Mouse (Mus musculus): ENCODE results near the gene Gm8947. TPM values are rescaled to one million over a fixed set of nuclear protein-coding genes. Genes with fewer than 3 reads are reported as not detected.

The Gm8947 gene
- polyA plus RNA-seq, 1 experiment = 0.13 TPM

GRCm38 (mm10) chr1:151156129-151156528 lies 36.0 kb upstream of the Gm8947 start:
- TF ChIP-seq POLR2AphosphoS2 (IDR thresholded peaks at IDR 0.05; ENCODE audit: insufficient read length, low read depth) (no peak), REST (IDR thresholded peaks at IDR 0.05; ENCODE audit: insufficient read depth, insufficient read length) (no peak), TCF3 (IDR thresholded peaks at IDR 0.05; ENCODE audit: insufficient read length, low read depth) (no peak), POLR2A (IDR thresholded peaks at IDR 0.05; ENCODE audit: insufficient read length, low read depth) (no peak), E2F4 (IDR thresholded peaks at IDR 0.05; ENCODE audit: insufficient read depth) (no peak), CEBPB (IDR thresholded peaks at IDR 0.05; ENCODE audit: insufficient read depth, poor library complexity, severe bottlenecking) (no peak), MYOG (IDR thresholded peaks at IDR 0.05; ENCODE audit: control insufficient read depth in 1 of 3, insufficient read depth in 1 of 3, insufficient read length in 2 of 3, low read depth in 2 of 3) (no peak), TCF12 (IDR thresholded peaks at IDR 0.05; ENCODE audit: insufficient read depth, poor library complexity, severe bottlenecking) (no peak), MAX (IDR thresholded peaks at IDR 0.05; ENCODE audit: low read depth) (no peak), USF1 (IDR thresholded peaks at IDR 0.05; ENCODE audit: low read depth) (no peak), SRF (IDR thresholded peaks at IDR 0.05; ENCODE audit: control insufficient read depth, insufficient read length, low read depth) (no peak)
- H3K36me3 ChIP-seq (ENCODE audit: control insufficient read depth, insufficient read depth) = no peaks in the 10 kb centered on the region
- H3K4me3 ChIP-seq = no peak overlapping the region
- no peaks in the 10 kb centered on the region for H3K27me3 ChIP-seq (ENCODE audit: control insufficient read depth, insufficient read depth, insufficient read length)
- H3K4me2 ChIP-seq (ENCODE audit: low read depth) = no peak overlapping the region
- H3ac ChIP-seq (ENCODE audit: control insufficient read depth, insufficient read length) = no peak overlapping the region
- no peaks in the 10 kb centered on the region for H3K79me2 ChIP-seq (ENCODE audit: control insufficient read depth, insufficient read depth)

DNA sequence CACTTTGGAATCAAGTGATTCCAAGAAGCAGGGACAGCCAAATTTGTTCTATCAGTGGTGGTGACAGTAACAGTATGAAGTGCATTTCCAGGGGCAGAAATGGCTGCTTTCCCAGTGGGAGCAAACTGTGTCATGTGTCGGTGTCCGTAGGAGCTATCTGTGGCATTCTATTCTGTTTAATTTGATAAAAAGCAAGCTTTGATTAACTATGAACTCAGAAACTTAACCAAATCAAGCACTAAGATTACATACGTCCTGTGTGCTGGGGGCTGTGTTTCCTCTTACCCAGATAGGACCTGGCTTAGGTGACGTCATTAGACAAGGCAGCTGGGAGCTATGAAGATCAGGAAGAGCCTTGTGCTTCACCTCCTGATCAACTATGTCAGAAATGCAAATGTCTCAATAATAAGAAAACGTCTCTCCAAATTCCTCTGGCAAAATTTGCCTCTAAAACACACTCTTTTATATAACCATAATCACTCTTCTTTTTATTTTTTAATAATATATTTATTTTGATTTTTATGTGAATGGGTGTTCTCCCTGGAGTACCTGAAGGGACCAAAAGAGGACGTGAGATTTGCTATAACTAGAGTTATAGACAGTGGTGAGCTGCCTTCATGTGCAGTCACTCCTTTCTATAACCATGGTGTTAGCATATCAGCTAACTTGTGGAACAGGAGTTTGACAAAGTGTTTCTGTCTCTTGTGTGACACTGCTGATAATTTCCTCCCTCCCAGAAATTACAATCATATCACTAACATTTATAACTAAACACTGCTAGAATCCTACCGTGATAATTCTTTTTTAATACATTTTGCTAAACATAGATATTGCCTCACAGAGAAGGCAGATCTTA lies 35.2 kb upstream of the Gm8947 start:
- Histone ChIP-seq H3K4me3 (no peak overlapping the region), H3K36me3 (ENCODE audit: control insufficient read depth, insufficient read depth) (no peaks in the 10 kb centered on the region), H3K4me2 (ENCODE audit: low read depth) (no peak overlapping the region), H3K27me3 (ENCODE audit: control insufficient read depth, insufficient read depth, insufficient read length) (no peaks in the 10 kb centered on the region), H3ac (ENCODE audit: control insufficient read depth, insufficient read length) (no peak overlapping the region), H3K79me2 (ENCODE audit: control insufficient read depth, insufficient read depth) (no peaks in the 10 kb centered on the region)
- TF ChIP-seq TCF12 (IDR thresholded peaks at IDR 0.05; ENCODE audit: insufficient read depth, poor library complexity, severe bottlenecking) (no peak), TCF3 (IDR thresholded peaks at IDR 0.05; ENCODE audit: insufficient read length, low read depth) (no peak), E2F4 (IDR thresholded peaks at IDR 0.05; ENCODE audit: insufficient read depth) (no peak), POLR2A (IDR thresholded peaks at IDR 0.05; ENCODE audit: insufficient read length, low read depth) (no peak)

GRCm38 (mm10) chr1:151157963-151158856 lies 34.0 kb upstream of the Gm8947 start:
- no peak overlapping the region for H3K4me2 ChIP-seq (ENCODE audit: low read depth)
- H3K4me3 ChIP-seq = no peak overlapping the region
- no peaks in the 10 kb centered on the region for H3K27me3 ChIP-seq (ENCODE audit: control insufficient read depth, insufficient read depth, insufficient read length)
- no peaks in the 10 kb centered on the region for H3K79me2 ChIP-seq (ENCODE audit: control insufficient read depth, insufficient read depth)
- TF ChIP-seq POLR2A (IDR thresholded peaks at IDR 0.05; ENCODE audit: insufficient read length, low read depth) (no peak), MAX (IDR thresholded peaks at IDR 0.05; ENCODE audit: low read depth) (no peak), POLR2AphosphoS2 (IDR thresholded peaks at IDR 0.05; ENCODE audit: insufficient read length, low read depth) (no peak), CEBPB (IDR thresholded peaks at IDR 0.05; ENCODE audit: insufficient read depth, poor library complexity, severe bottlenecking) (no peak), SRF (IDR thresholded peaks at IDR 0.05; ENCODE audit: control insufficient read depth, insufficient read length, low read depth) (no peak), USF1 (IDR thresholded peaks at IDR 0.05; ENCODE audit: low read depth) (no peak), REST (IDR thresholded peaks at IDR 0.05; ENCODE audit: insufficient read depth, insufficient read length) (no peak), E2F4 (IDR thresholded peaks at IDR 0.05; ENCODE audit: insufficient read depth) (no peak), TCF12 (IDR thresholded peaks at IDR 0.05; ENCODE audit: insufficient read depth, poor library complexity, severe bottlenecking) (no peak), MYOG (IDR thresholded peaks at IDR 0.05; ENCODE audit: control insufficient read depth in 1 of 3, insufficient read depth in 1 of 3, insufficient read length in 2 of 3, low read depth in 2 of 3) (no peak)
- no peak overlapping the region for H3ac ChIP-seq (ENCODE audit: control insufficient read depth, insufficient read length)
- H3K36me3 ChIP-seq (ENCODE audit: control insufficient read depth, insufficient read depth) = no peaks in the 10 kb centered on the region

DNA sequence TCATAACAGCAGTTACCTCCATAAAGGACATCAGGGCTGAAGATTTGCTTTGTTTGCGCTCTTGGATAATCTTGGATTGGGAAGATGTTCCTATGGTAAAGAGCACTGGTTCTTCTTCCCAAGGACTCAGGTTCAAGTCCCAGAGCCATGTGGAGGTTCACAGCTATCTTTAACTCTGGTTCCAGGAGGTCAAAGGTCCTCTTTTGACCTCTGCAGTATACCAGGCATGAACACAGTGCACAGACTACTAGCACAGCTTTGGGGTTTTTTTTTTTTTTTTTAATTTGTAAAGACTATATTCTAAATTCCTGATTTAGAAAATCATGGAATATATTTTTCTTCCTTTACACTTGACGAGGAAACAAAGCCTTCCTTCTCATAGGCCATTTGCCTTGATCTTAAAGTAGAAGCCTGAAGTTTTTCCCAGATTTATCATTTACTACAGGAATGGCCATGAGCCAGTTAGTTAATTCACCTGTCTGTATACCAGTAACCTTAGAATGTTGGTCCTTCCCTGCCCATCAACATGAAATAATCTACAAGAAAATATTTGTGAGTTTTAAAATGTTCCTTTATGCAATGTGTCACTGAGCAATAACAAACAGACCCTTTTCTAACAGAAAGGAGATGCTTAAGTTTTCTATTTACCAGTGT lies 33.2 kb upstream of the Gm8947 start:
- Histone ChIP-seq H3ac (ENCODE audit: control insufficient read depth, insufficient read length) (no peak overlapping the region), H3K4me2 (ENCODE audit: low read depth) (no peak overlapping the region), H3K27me3 (ENCODE audit: control insufficient read depth, insufficient read depth, insufficient read length) (no peaks in the 10 kb centered on the region), H3K4me3 (no peak overlapping the region), H3K79me2 (ENCODE audit: control insufficient read depth, insufficient read depth) (no peaks in the 10 kb centered on the region), H3K36me3 (ENCODE audit: control insufficient read depth, insufficient read depth) (no peaks in the 10 kb centered on the region)
- TF ChIP-seq SRF (IDR thresholded peaks at IDR 0.05; ENCODE audit: control insufficient read depth, insufficient read length, low read depth) = no peak
- TF ChIP-seq TCF3 (IDR thresholded peaks at IDR 0.05; ENCODE audit: insufficient read length, low read depth) = no peak
- TF ChIP-seq CEBPB (IDR thresholded peaks at IDR 0.05; ENCODE audit: insufficient read depth, poor library complexity, severe bottlenecking) = no peak
- TF ChIP-seq MYOD1 (IDR thresholded peaks at IDR 0.05; ENCODE audit: control insufficient read depth in 1 of 3, insufficient read length in 2 of 3, low read depth in 2 of 3) = no peak
- TF ChIP-seq MAX (IDR thresholded peaks at IDR 0.05; ENCODE audit: low read depth) = no peak
- no peak for TF ChIP-seq POLR2AphosphoS2 (IDR thresholded peaks at IDR 0.05; ENCODE audit: insufficient read length, low read depth)
- no peak for TF ChIP-seq TCF12 (IDR thresholded peaks at IDR 0.05; ENCODE audit: insufficient read depth, poor library complexity, severe bottlenecking)
- TF ChIP-seq REST (IDR thresholded peaks at IDR 0.05; ENCODE audit: insufficient read depth, insufficient read length) = no peak
